Comparison of ENCODE assay signal across 10 mouse cellular contexts in the genomic region with DNA sequence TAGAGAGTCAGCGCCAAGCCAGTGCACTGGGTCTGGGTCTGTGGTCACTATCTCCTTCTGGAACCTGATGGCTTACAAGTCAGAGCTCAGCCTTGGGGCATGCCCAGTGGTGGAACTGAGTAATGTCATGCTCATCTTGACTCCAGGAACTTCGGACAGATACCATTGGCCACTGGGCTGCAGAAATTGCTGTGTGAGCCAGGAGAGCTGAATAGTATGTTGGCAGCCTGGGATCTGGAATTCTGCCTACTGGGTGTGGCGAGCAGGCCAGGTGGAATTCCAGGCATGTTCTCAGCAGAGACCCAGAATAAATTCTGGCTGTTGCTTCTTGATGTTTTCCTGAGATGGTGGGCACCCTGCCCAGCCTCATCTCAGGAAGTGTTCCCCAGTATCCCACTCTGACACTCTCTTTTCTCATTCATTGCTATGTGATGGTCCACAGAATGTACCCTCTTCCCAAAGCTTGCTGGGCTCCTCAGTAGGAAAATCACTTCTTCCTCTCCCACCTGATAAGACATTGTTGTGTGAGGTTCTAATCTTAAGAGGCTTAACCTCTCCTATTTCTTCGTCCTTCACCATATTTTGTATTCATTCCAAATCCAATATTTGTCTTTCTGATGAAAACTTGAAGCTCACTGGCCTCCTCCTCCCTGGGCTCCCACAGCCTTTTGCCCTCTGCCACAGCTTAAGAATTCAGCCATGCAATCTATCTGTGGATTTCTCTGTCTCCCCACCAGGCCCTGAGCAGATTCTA. TPM values are rescaled to one million over a fixed set of nuclear protein-coding genes. Genes with fewer than 3 reads are reported as not detected.
A peak's percentile ranks its signal among the peaks of the same experiment; 100 is the strongest.
DNase-seq lines count a peak whose midpoint lies in the region; ATAC-seq and TF ChIP-seq lines count a peak whose summit lies in the region.
"Had no signal": no experiment of that assay in that cellular context is flagged by ENCODE, and none has a peak within 500 bp of the region (broad histone marks: within the 10 kb centered on the region; RNA-seq: fewer than 3 reads in every experiment).

No protein-coding gene starts in this region.

- peak; percentile 16 for DNase-seq in adrenal gland, postnatal 10 days
- no peak for DNase-seq in adrenal gland, adult (ENCODE audit: inconsistent age in 2 of 2, low spot score in 1 of 2)
- peak; percentile 29 for DNase-seq in right cerebral cortex, postnatal 14 days
- no peak for DNase-seq in right cerebral cortex, postnatal 36 days (ENCODE audit: low spot score in 2 of 2)
- no peak for DNase-seq in kidney, postnatal 0 days (ENCODE audit: low spot score)
- DNase-seq in layer of hippocampus, postnatal 14 days (ENCODE audit: low spot score in 2 of 2), result no peak
- DNase-seq in embryo, embryonic 11 days, result no peak
- no peak for DNase-seq in thymus, postnatal 10 days (ENCODE audit: low spot score in 2 of 2)
- DNase-seq: adrenal gland, postnatal 36 days had no signal

- ATAC-seq in kidney, postnatal 0 days (replicated peaks; ENCODE audit: low FRiP score, low read depth), result no peak; the same call in 1 of the 2 replicates

- H3K4me3 ChIP-seq in kidney, postnatal 0 days (replicated peaks; ENCODE audit: low read depth, low read length), result no peak overlapping the region
- H3K4me3 ChIP-seq: limb, embryonic 12.5 days had no signal

- H3K36me3 ChIP-seq in kidney, postnatal 0 days (ENCODE audit: insufficient read depth, low read length), result no peaks in the 10 kb centered on the region
- H3K36me3 ChIP-seq: limb, embryonic 12.5 days had no signal

- no peak overlapping the region for H3K9ac ChIP-seq in kidney, postnatal 0 days (ENCODE audit: low read depth, low read length)
- H3K9ac ChIP-seq: limb, embryonic 12.5 days had no signal

- no peaks in the 10 kb centered on the region for H3K9me3 ChIP-seq in kidney, postnatal 0 days (replicated peaks; ENCODE audit: low read length)
- H3K9me3 ChIP-seq: limb, embryonic 12.5 days had no signal

- H3K4me1 ChIP-seq in kidney, postnatal 0 days (replicated peaks; ENCODE audit: insufficient read depth, low read length), result no peaks in the 10 kb centered on the region
- H3K4me1 ChIP-seq: limb, embryonic 12.5 days had no signal

- no peak overlapping the region for H3K27ac ChIP-seq in kidney, postnatal 0 days
- H3K27ac ChIP-seq: limb, embryonic 12.5 days had no signal

- no peaks in the 10 kb centered on the region for H3K27me3 ChIP-seq in kidney, postnatal 0 days (ENCODE audit: insufficient read depth, low read length)
- H3K27me3 ChIP-seq: limb, embryonic 12.5 days had no signal

- no peak overlapping the region for H3K4me2 ChIP-seq in kidney, postnatal 0 days (ENCODE audit: low read length)
- H3K4me2 ChIP-seq: limb, embryonic 12.5 days had no signal

- TF ChIP-seq CTCF in kidney, postnatal 0 days (IDR thresholded peaks at IDR 0.05; ENCODE audit: low read depth), result 0 out of 2 replicates have a peak, but pooled peaks have one; percentile 10

- 78% methylated on average over 4 of the region's 4 CpGs for WGBS in kidney, postnatal 0 days

RNA-seq across cellular contexts. Expression of gene Sypl, which starts 41.6 kb away (rescaled TPM):
- total RNA-seq in adrenal gland, postnatal 10 days (2021), result 10 to 100 TPM; 95.0 to 99.0 TPM
- polyA plus RNA-seq in kidney, postnatal 0 days (2015; fragmentation: Nextera tagmentation; extraction: Ambion mirVana), result 174 and 179 TPM in 2 replicates
- total RNA-seq in layer of hippocampus, postnatal 14 days (2021), result 10 to 100 TPM; 37.2 to 41.0 TPM

Comparison
In these comparisons a context has a peak if more than half of its experiments do, and no peak if none do; other contexts are left out.
1. DNase-seq: peak in adrenal gland, postnatal 10 days (single experiment) and right cerebral cortex, postnatal 14 days (single experiment); none in adrenal gland, adult (0 of 2), right cerebral cortex, postnatal 36 days (0 of 2), kidney, postnatal 0 days (single experiment), layer of hippocampus, postnatal 14 days (0 of 2), embryo, embryonic 11 days (single experiment) and thymus, postnatal 10 days (0 of 2).